Mouse (Mus musculus) limb, embryonic 15.5 days (tissue): ENCODE measurements around the gene Olfr1402. TPM values are rescaled to one million over a fixed set of nuclear protein-coding genes. Genes with fewer than 3 reads are reported as not detected.
A peak's percentile ranks its signal among the peaks of the same experiment; 100 is the strongest.

Source experiments
- ATAC-seq: fragments of 200-750 bp; cut with Nextera tagmentation; 2 replicates; pipeline ENCODE4 v1.8.0; 2017; ENCODE audit warnings: low read depth, moderate TSS enrichment; ENCODE audit not compliant: insufficient number of reproducible peaks, low FRiP score, low TSS enrichment
- H3K27ac ChIP-seq: fragments of 300-500 bp; sonication (generic); 2 replicates; pipeline ENCODE4 v1.5.1; 2015; ENCODE audit warnings: moderate library complexity, mild to moderate bottlenecking, inconsistent platforms
- H3K27me3 ChIP-seq: fragments of 300-500 bp; sonication (generic); 2 replicates; pipeline ENCODE4 v1.6.1; 2015; ENCODE audit warnings: inconsistent platforms
- H3K36me3 ChIP-seq: fragments of 300-500 bp; sonication (generic); 2 replicates; pipeline ENCODE4 v1.6.1; 2015; ENCODE audit warnings: inconsistent platforms
- H3K4me1 ChIP-seq: fragments of 300-500 bp; sonication (generic); 2 replicates; pipeline ENCODE4 v1.6.1; 2015; ENCODE audit warnings: inconsistent platforms
- H3K4me2 ChIP-seq: fragments of 300-500 bp; sonication (generic); 2 replicates; pipeline ENCODE4 v1.6.1; 2015; ENCODE audit warnings: mild to moderate bottlenecking, inconsistent platforms
- H3K4me3 ChIP-seq: fragments of 300-500 bp; sonication (generic); 2 replicates; pipeline ENCODE4 v1.5.1; 2015; ENCODE audit warnings: mild to moderate bottlenecking, inconsistent platforms
- H3K9ac ChIP-seq: fragments of 300-500 bp; sonication (generic); 2 replicates; pipeline ENCODE4 v1.6.1; 2015; ENCODE audit warnings: inconsistent platforms
- H3K9me3 ChIP-seq: fragments of 300-500 bp; sonication (generic); 2 replicates; pipeline ENCODE4 v1.6.1; 2016; ENCODE audit warnings: inconsistent platforms
- WGBS: fragments of 180-500 bp; shearing (Covaris S2); methylation state at CpG from one replicate; pipeline ENCODE4 v1.1.7; 2015; 5-methylcytosine and 5-hydroxymethylcytosine counted together
- polyA plus RNA-seq: library from polyadenylated mRNA; unstranded; fragments of >200 nt; fragmentation: Nextera tagmentation; extraction: Ambion mirVana; gene quantifications from 2 replicates; pipeline ENCODE4 v1.2.1, GENCODE M21; 2015

The Olfr1402 gene
- not detected in 2 replicates for polyA plus RNA-seq

GRCm38 (mm10) chr3:97421920-97422319 is at the start of gene Olfr1402:
TSS of gene Olfr1402 (minus strand) at chr3:97422020.
- Histone ChIP-seq H3K27me3 (no peaks in the 10 kb centered on the region), H3K4me1 (no peaks in the 10 kb centered on the region), H3K9ac (no peak within 1 kb of the TSS), H3K36me3 (no peaks in the 10 kb centered on the region), H3K27ac (no peak within 1 kb of the TSS), H3K9me3 (no peaks in the 10 kb centered on the region), H3K4me3 (no peak within 1 kb of the TSS), H3K4me2 (no peak within 1 kb of the TSS)
- no peak for ATAC-seq
- WGBS = 70% methylated on average over 1 of the region's 1 CpGs

GRCm38 (mm10) chr3:97455286-97455685 is 33.5 kb upstream of the Olfr1402 start:
- no peak overlapping the region for H3K4me3 ChIP-seq
- no peaks in the 10 kb centered on the region for H3K36me3 ChIP-seq
- H3K9ac ChIP-seq = no peak overlapping the region
- H3K27me3 ChIP-seq = no peaks in the 10 kb centered on the region
- ATAC-seq = no peak
- no peak overlapping the region for H3K4me2 ChIP-seq
- H3K27ac ChIP-seq = no peak overlapping the region
- H3K4me1 ChIP-seq = no peaks in the 10 kb centered on the region
- WGBS = 80% methylated on average over 4 of the region's 4 CpGs
- H3K9me3 ChIP-seq = no peaks in the 10 kb centered on the region

- WGBS = 94% methylated on average over 2 of the region's 2 CpGs
- Histone ChIP-seq H3K27ac (no peak overlapping the region), H3K9me3 (no peaks in the 10 kb centered on the region), H3K9ac (no peak overlapping the region), H3K4me3 (no peak overlapping the region), H3K36me3 (no peaks in the 10 kb centered on the region), H3K4me1 (no peaks in the 10 kb centered on the region), H3K4me2 (no peak overlapping the region), H3K27me3 (no peaks in the 10 kb centered on the region)
- ATAC-seq = no peak
These were observed 16.8 kb upstream of the Olfr1402 start for GRCm38 (mm10) chr3:97438619-97439018.

DNA sequence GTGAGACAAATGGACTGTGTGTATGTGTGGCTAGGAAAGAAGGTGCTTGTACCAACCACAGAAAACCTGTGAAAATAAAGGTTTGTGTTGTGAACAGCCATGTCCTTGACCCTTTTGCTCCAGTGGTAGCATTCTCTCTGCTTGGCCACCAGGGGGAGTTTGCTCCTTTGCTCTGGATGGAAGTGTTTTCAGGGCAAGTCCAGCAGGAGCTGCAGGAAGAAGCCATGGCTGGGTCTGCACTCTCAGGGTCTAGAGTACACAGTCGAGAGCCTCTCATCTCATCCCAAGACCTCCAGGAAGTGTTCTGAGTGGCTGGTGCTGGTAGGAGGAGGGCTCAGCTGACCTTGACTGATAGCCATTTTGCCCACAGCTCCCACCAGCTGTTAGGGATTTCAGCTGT is 27.5 kb downstream of the Olfr1402 start:
- no peaks in the 10 kb centered on the region for H3K4me1 ChIP-seq
- H3K4me2 ChIP-seq = no peak overlapping the region
- no peak overlapping the region for H3K27ac ChIP-seq
- no peak for ATAC-seq
- 31% methylated on average over 1 of the region's 1 CpGs for WGBS
- H3K9ac ChIP-seq = no peak overlapping the region
- no peaks in the 10 kb centered on the region for H3K9me3 ChIP-seq
- H3K36me3 ChIP-seq = no peaks in the 10 kb centered on the region
- no peak overlapping the region for H3K4me3 ChIP-seq
- no peaks in the 10 kb centered on the region for H3K27me3 ChIP-seq

DNA sequence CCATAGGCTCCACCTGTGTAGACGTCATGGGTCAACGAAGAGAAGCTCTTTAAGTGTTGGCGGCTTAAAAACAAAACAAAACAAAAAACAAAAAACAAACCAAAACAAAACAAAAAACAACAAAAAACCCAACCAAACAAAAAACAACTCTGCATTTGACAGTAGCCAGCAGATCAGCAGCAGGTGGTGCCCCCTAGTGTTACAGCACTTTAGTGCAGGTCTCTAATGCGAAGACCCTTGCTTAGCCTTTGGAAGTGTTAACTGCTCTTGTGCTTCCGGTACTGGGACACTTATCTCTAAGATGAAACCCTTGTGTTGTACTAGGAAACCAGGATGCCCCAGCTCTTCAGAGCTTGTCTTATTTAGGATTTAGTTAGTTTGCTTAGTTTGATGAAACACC is 28.7 kb downstream of the Olfr1402 start:
- Histone ChIP-seq H3K27me3 (no peaks in the 10 kb centered on the region), H3K4me2 (no peak overlapping the region), H3K9ac (no peak overlapping the region), H3K36me3 (no peaks in the 10 kb centered on the region), H3K27ac (no peak overlapping the region), H3K4me3 (no peak overlapping the region), H3K9me3 (no peaks in the 10 kb centered on the region), H3K4me1 (no peaks in the 10 kb centered on the region)
- ATAC-seq = no peak
- WGBS = 71% methylated on average over 5 of the region's 5 CpGs

- H3K4me3 ChIP-seq = no peak overlapping the region
- no peak overlapping the region for H3K4me2 ChIP-seq
- no peak overlapping the region for H3K27ac ChIP-seq
- H3K27me3 ChIP-seq = no peaks in the 10 kb centered on the region
- H3K36me3 ChIP-seq = no peaks in the 10 kb centered on the region
- no peak for ATAC-seq
- no peak overlapping the region for H3K9ac ChIP-seq
- H3K9me3 ChIP-seq = no peaks in the 10 kb centered on the region
- no peaks in the 10 kb centered on the region for H3K4me1 ChIP-seq
These were observed 51.4 kb downstream of the Olfr1402 start for GRCm38 (mm10) chr3:97370382-97370781.

GRCm38 (mm10) chr3:97363418-97364098 is 58.3 kb downstream of the Olfr1402 start:
- 27% methylated on average over 3 of the region's 3 CpGs for WGBS
- no peak overlapping the region for H3K4me3 ChIP-seq
- ATAC-seq = peak; percentile 61; the same call in 1 of the 2 replicates

GRCm38 (mm10) chr3:97358448-97358847 is 63.4 kb downstream of the Olfr1402 start:
- no peaks in the 10 kb centered on the region for H3K27me3 ChIP-seq
- H3K36me3 ChIP-seq = no peaks in the 10 kb centered on the region
- H3K27ac ChIP-seq = no peak overlapping the region
- H3K4me3 ChIP-seq = no peak overlapping the region
- 83% methylated on average over 1 of the region's 1 CpGs for WGBS
- H3K4me1 ChIP-seq = 0 out of 2 replicates have a peak, but pooled peaks cover 5% of the 10 kb centered on the region
- no peak for ATAC-seq
- no peak overlapping the region for H3K9ac ChIP-seq
- no peak overlapping the region for H3K4me2 ChIP-seq
- H3K9me3 ChIP-seq = no peaks in the 10 kb centered on the region

More at GRCm38 (mm10) chr3:97363418-97364098, 58.3 kb downstream of the Olfr1402 start:
- H3K4me2 ChIP-seq = no peak overlapping the region
- 0 out of 2 replicates have a peak, but pooled peaks cover 5% of the 10 kb centered on the region for H3K4me1 ChIP-seq
- H3K36me3 ChIP-seq = no peaks in the 10 kb centered on the region
- no peak overlapping the region for H3K27ac ChIP-seq
- no peaks in the 10 kb centered on the region for H3K9me3 ChIP-seq
- H3K27me3 ChIP-seq = no peaks in the 10 kb centered on the region
- no peak overlapping the region for H3K9ac ChIP-seq

Other genes with a start within 250 kb of the Olfr1402 start
- gene Bcl9, start 124.1 kb downstream of the Olfr1402 start, polyA plus RNA-seq = 43.1 and 54.1 TPM in 2 replicates
- gene Chd1l, start 188.2 kb upstream of the Olfr1402 start, polyA plus RNA-seq = 12.6 and 13.7 TPM in 2 replicates
- gene Fmo5, start 206.8 kb upstream of the Olfr1402 start, polyA plus RNA-seq = 2.7 and 3.5 TPM in 2 replicates
- 7.4 and 8.5 TPM in 2 replicates for gene Prkab2, start 236.2 kb upstream of the Olfr1402 start, polyA plus RNA-seq